Mouse (Mus musculus): ENCODE results near the gene Nr4a3. TPM values are rescaled to one million over a fixed set of nuclear protein-coding genes. Genes with fewer than 3 reads are reported as not detected.

Nr4a3 gene
- polyA plus RNA-seq, 1 experiment from 2014 or later: 0.34 TPM

DNA sequence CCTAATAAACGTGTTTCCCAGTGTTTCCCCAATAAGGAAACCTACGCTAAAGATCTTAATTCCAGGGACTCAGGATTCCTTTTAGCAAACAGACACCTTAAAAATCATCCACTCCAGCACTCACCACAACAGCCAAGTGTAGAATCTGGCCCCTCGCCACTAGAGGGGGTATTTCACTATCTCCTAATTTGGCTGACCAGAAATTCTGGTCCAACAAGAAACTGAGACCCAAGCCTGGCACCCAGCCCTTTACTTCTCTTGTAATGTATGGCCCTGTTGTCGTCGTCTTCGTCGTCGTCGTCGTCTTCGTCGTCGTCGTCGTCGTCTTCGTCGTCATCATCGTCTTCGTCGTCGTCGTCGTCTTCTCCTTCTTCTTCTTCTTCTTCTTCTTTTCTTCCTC is 15.3 kb upstream of the Nr4a3 start:
- Histone ChIP-seq H3K9me3 (ENCODE audit: control insufficient read depth, low read length) (no peaks in the 10 kb centered on the region), H3K4me1 (replicated peaks; ENCODE audit: control insufficient read depth, insufficient read depth) (no peaks in the 10 kb centered on the region)

DNA sequence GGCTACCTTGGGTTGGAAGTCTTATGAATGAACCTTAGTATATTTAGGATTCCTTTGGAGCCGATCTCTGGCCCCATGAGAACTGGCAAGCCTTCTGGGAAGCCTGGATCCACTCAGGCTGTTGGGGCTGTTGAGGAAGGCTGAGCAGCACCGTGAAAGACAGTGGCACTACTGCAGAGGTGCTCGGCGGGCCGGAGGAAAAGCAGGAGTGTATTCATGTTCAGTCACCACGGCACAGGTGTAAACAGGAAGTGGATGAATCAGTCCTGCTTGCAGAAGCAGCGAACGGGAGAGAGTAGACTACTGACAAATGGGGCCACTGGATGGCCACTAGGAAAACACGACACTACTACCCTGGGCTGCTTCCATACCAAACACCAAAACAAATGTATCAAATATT is 10.7 kb upstream of the Nr4a3 start:
- H3K4me1 ChIP-seq (replicated peaks; ENCODE audit: control insufficient read depth, insufficient read depth): no peaks in the 10 kb centered on the region
- 59% methylated on average over 9 of the region's 9 CpGs for WGBS
- no peak for TF ChIP-seq CTCF (IDR thresholded peaks at IDR 0.05; ENCODE audit: low read depth)
- TF ChIP-seq EP300 (optimal IDR thresholded peaks at IDR 0.05): no peak
- no peaks in the 10 kb centered on the region for H3K9me3 ChIP-seq (ENCODE audit: control insufficient read depth, low read length)
- no peaks in the 10 kb centered on the region for H3K36me3 ChIP-seq (ENCODE audit: control insufficient read depth, insufficient read depth, low read length)
- no peak for DNase-seq (ENCODE audit: low spot score)
- no peak overlapping the region for H3K9ac ChIP-seq (ENCODE audit: low read length)
- no peak overlapping the region for H3K4me3 ChIP-seq (ENCODE audit: low read depth, low read length)
- no peak for ATAC-seq (ENCODE audit: low FRiP score, low TSS enrichment)
- no peak overlapping the region for H3K4me2 ChIP-seq (replicated peaks; ENCODE audit: low read depth)
- no peaks in the 10 kb centered on the region for H3K27me3 ChIP-seq (ENCODE audit: control insufficient read depth, insufficient read depth, low read length)
- no peak overlapping the region for H3K27ac ChIP-seq (replicated peaks)

More for the DNA sequence above, 15.3 kb upstream of the Nr4a3 start:
- H3K4me2 ChIP-seq (replicated peaks; ENCODE audit: low read depth): no peak overlapping the region
- H3K4me3 ChIP-seq (ENCODE audit: low read depth, low read length): no peak overlapping the region
- 64% methylated on average over 24 of the region's 24 CpGs for WGBS
- DNase-seq (ENCODE audit: low spot score) (no peak), ATAC-seq (ENCODE audit: low FRiP score, low TSS enrichment) (no peak)
- TF ChIP-seq CTCF (IDR thresholded peaks at IDR 0.05; ENCODE audit: low read depth): peak; percentile 69
- no peak for TF ChIP-seq EP300 (optimal IDR thresholded peaks at IDR 0.05)
- H3K36me3 ChIP-seq (ENCODE audit: control insufficient read depth, insufficient read depth, low read length): no peaks in the 10 kb centered on the region
- H3K9ac ChIP-seq (ENCODE audit: low read length): no peak overlapping the region
- H3K27me3 ChIP-seq (ENCODE audit: control insufficient read depth, insufficient read depth, low read length): no peaks in the 10 kb centered on the region
- H3K27ac ChIP-seq (replicated peaks): no peak overlapping the region

DNA sequence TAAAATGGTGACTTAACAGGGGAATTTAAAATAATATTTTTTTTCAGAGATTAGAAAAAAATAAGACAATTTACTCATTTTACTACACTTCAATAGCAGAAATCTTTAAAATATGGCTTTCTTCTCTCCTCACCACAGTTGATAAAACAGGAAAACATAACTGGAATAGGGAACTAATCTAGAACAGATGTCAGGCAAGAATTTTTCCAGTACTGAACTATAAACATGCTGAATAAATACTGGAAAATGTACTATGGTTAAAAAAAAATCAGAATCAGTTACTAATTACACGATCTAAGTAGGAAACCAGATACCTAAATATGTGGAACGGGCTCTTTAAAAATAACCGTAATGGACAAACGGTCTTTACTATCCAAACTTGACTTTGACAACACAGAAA is 7.3 kb upstream of the Nr4a3 start:
- Histone ChIP-seq H3K9ac (ENCODE audit: low read length) (no peak overlapping the region), H3K27me3 (ENCODE audit: control insufficient read depth, insufficient read depth, low read length) (no peaks in the 10 kb centered on the region), H3K4me2 (replicated peaks; ENCODE audit: low read depth) (no peak overlapping the region), H3K4me3 (ENCODE audit: low read depth, low read length) (no peak overlapping the region), H3K4me1 (replicated peaks; ENCODE audit: control insufficient read depth, insufficient read depth) (no peaks in the 10 kb centered on the region), H3K9me3 (ENCODE audit: control insufficient read depth, low read length) (no peaks in the 10 kb centered on the region), H3K27ac (replicated peaks) (no peak overlapping the region), H3K36me3 (ENCODE audit: control insufficient read depth, insufficient read depth, low read length) (no peaks in the 10 kb centered on the region)
- TF ChIP-seq EP300 (optimal IDR thresholded peaks at IDR 0.05): no peak
- no peak for TF ChIP-seq CTCF (IDR thresholded peaks at IDR 0.05; ENCODE audit: low read depth)
- DNase-seq (ENCODE audit: low spot score): no peak
- ATAC-seq (ENCODE audit: low FRiP score, low TSS enrichment): no peak
- 63% methylated on average over 4 of the region's 4 CpGs for WGBS

DNA sequence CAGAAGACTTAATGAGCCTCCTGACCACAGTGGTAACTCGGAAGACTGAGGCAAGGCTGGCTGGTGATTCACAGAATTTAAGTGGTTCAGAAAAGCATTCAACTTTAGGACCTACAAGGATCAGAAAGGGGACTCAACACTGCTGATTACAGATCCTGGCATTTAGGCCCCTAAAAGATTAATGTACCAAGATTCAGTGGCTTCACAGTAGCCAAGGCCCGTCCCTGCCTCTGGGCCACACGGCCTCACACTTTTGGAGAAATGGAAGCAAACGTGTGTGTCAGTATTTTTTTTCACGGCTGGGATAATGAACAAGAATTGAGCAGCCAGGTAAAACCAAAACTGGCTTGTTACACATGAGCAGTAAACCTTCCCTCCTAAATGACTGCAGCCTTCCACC is 6.1 kb upstream of the Nr4a3 start:
- H3K36me3 ChIP-seq (ENCODE audit: control insufficient read depth, insufficient read depth, low read length): no peaks in the 10 kb centered on the region
- H3K27me3 ChIP-seq (ENCODE audit: control insufficient read depth, insufficient read depth, low read length): no peaks in the 10 kb centered on the region
- no peak overlapping the region for H3K4me3 ChIP-seq (ENCODE audit: low read depth, low read length)
- ATAC-seq (ENCODE audit: low FRiP score, low TSS enrichment) (no peak), DNase-seq (ENCODE audit: low spot score) (no peak)
- H3K4me1 ChIP-seq (replicated peaks; ENCODE audit: control insufficient read depth, insufficient read depth): no peaks in the 10 kb centered on the region
- H3K9me3 ChIP-seq (ENCODE audit: control insufficient read depth, low read length): no peaks in the 10 kb centered on the region
- no peak overlapping the region for H3K9ac ChIP-seq (ENCODE audit: low read length)
- H3K4me2 ChIP-seq (replicated peaks; ENCODE audit: low read depth): no peak overlapping the region
- no peak for TF ChIP-seq EP300 (optimal IDR thresholded peaks at IDR 0.05)
- TF ChIP-seq CTCF (IDR thresholded peaks at IDR 0.05; ENCODE audit: low read depth): no peak
- 83% methylated on average over 5 of the region's 5 CpGs for WGBS
- H3K27ac ChIP-seq (replicated peaks): no peak overlapping the region

DNA sequence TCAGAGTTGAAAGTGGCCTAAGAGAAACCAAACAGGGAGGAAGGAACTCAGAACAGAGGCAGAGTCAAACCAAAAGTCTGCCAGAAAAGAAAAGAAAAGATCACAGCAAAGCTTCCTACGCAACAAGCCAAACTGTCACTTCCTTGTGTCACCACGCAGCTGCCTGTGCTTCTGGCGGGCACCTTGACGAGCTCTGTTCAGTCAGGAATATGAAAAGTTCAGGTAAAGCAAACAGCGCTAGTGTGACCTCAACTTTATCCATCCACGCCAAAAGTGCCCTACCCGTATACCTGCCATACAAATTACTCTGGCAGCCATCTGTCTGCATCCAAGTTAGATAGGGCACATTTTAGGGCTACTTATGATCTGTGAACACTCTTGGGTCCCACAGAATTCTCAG is 5.2 kb upstream of the Nr4a3 start:
- no peaks in the 10 kb centered on the region for H3K4me1 ChIP-seq (replicated peaks; ENCODE audit: control insufficient read depth, insufficient read depth)
- H3K4me3 ChIP-seq (ENCODE audit: low read depth, low read length): no peak overlapping the region
- H3K27me3 ChIP-seq (ENCODE audit: control insufficient read depth, insufficient read depth, low read length): no peaks in the 10 kb centered on the region
- H3K4me2 ChIP-seq (replicated peaks; ENCODE audit: low read depth): no peak overlapping the region
- no peak overlapping the region for H3K27ac ChIP-seq (replicated peaks)
- ATAC-seq (ENCODE audit: low FRiP score, low TSS enrichment) (no peak), DNase-seq (ENCODE audit: low spot score) (no peak)
- H3K9ac ChIP-seq (ENCODE audit: low read length): no peak overlapping the region
- TF ChIP-seq EP300 (optimal IDR thresholded peaks at IDR 0.05): no peak
- TF ChIP-seq CTCF (IDR thresholded peaks at IDR 0.05; ENCODE audit: low read depth): no peak
- WGBS: 70% methylated on average over 7 of the region's 7 CpGs
- H3K36me3 ChIP-seq (ENCODE audit: control insufficient read depth, insufficient read depth, low read length): no peaks in the 10 kb centered on the region
- no peaks in the 10 kb centered on the region for H3K9me3 ChIP-seq (ENCODE audit: control insufficient read depth, low read length)

DNA sequence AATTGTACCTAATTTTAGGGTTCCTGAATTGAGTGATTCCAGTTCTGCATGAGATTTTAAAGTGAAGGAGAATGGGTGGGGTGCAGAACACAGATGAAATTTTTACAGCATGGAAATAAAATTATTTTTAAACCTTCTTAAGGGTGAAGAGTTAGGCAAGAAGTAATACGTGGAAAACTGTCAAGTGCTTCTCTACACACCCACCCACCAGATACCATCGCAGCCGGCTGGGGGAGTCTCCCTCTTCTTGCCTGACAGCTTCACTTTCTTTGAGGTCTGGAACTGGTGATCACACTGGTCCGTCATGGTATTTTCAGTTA is 2.5 kb upstream of the Nr4a3 start:
- H3K9ac ChIP-seq (ENCODE audit: low read length): peak overlapping the region; percentile 88
- ATAC-seq (ENCODE audit: low FRiP score, low TSS enrichment): no peak
- 2% methylated on average over 4 of the region's 4 CpGs for WGBS

More for the DNA sequence above, 2.5 kb upstream of the Nr4a3 start:
- Histone ChIP-seq H3K27ac (replicated peaks) (peak overlapping the region; percentile 98), H3K9me3 (ENCODE audit: control insufficient read depth, low read length) (no peaks in the 10 kb centered on the region), H3K4me2 (replicated peaks; ENCODE audit: low read depth) (peak overlapping the region; percentile 99), H3K27me3 (ENCODE audit: control insufficient read depth, insufficient read depth, low read length) (peaks cover 3% of the 10 kb centered on the region; the same call in 1 of the 2 replicates), H3K36me3 (ENCODE audit: control insufficient read depth, insufficient read depth, low read length) (no peaks in the 10 kb centered on the region), H3K4me3 (ENCODE audit: low read depth, low read length) (peak overlapping the region; percentile 74), H3K4me1 (replicated peaks; ENCODE audit: control insufficient read depth, insufficient read depth) (0 out of 2 replicates have a peak, but pooled peaks cover 2% of the 10 kb centered on the region)
- no peak for DNase-seq (ENCODE audit: low spot score)
- TF ChIP-seq EP300 (optimal IDR thresholded peaks at IDR 0.05): no peak
- TF ChIP-seq CTCF (IDR thresholded peaks at IDR 0.05; ENCODE audit: low read depth): no peak
